Mouse (Mus musculus): ENCODE results near the gene Kcnj16. TPM values are rescaled to one million over a fixed set of nuclear protein-coding genes. Genes with fewer than 3 reads are reported as not detected.

Kcnj16 gene
- 1 to 10 TPM; 1.5 to 2.0 TPM for total RNA-seq (2023)

GRCm38 (mm10) chr11:110967762-110968135, at the start of gene Kcnj16:
Kcnj16 (plus strand) TSS chr11:110968033.

GRCm38 (mm10) chr11:111065635-111066298, 97.9 kb downstream of the Kcnj16 start, which contains the start of gene Kcnj2:
Kcnj2 (plus strand) TSS chr11:111066164.

Other genes starting within 250 kb of the Kcnj16 start
- gene Kcnj2, start 98.1 kb downstream of the Kcnj16 start, total RNA-seq (2023), result under 1 TPM; 0.15 to 0.29 TPM

Data from B cell, adult 67 days (primary cell).